Mouse (Mus musculus) embryonic facial prominence, embryonic 11.5 days (tissue): ENCODE measurements around the gene Mob1b. TPM values are rescaled to one million over a fixed set of nuclear protein-coding genes. Genes with fewer than 3 reads are reported as not detected.

ENCODE experiments used
- ATAC-seq: fragments of 200-750 bp; cut with Nextera tagmentation; replicated peaks from 2 replicates; pipeline ENCODE4 v1.8.0; 2017; ENCODE audit warnings: low read depth; ENCODE audit not compliant: insufficient number of reproducible peaks, low FRiP score, low TSS enrichment
- DNase-seq: peaks from one replicate; pipeline ENCODE4 v3.0.0-alpha.2; 2015; ENCODE audit warnings: low spot score
- H3K27ac ChIP-seq: fragments of 300-500 bp; sonication (generic); replicated peaks from 2 replicates; pipeline ENCODE4 v1.5.1; 2014; ENCODE audit warnings: mild to moderate bottlenecking, low read depth, low read length, control low read depth
- H3K27me3 ChIP-seq: fragments of 300-500 bp; sonication (generic); 2 replicates; pipeline ENCODE4 v1.6.1; 2014; ENCODE audit warnings: mild to moderate bottlenecking, low read length, moderate library complexity, mixed read lengths; ENCODE audit not compliant: control insufficient read depth, insufficient read depth
- H3K36me3 ChIP-seq: fragments of 300-500 bp; sonication (generic); replicated peaks from 2 replicates; pipeline ENCODE4 v1.6.1; 2014; ENCODE audit warnings: low read depth, mild to moderate bottlenecking, low read length, moderate library complexity, mixed read lengths; ENCODE audit not compliant: control insufficient read depth, insufficient read depth
- H3K4me1 ChIP-seq: fragments of 300-500 bp; sonication (generic); 2 replicates; pipeline ENCODE4 v1.6.1; 2014; ENCODE audit warnings: low read length, mixed read lengths; ENCODE audit not compliant: control insufficient read depth, insufficient read depth
- H3K4me2 ChIP-seq: fragments of 300-500 bp; sonication (generic); 2 replicates; pipeline ENCODE4 v1.6.1; 2014; ENCODE audit warnings: low read depth, mild to moderate bottlenecking, control low read depth, low read length, moderate library complexity
- H3K4me3 ChIP-seq: fragments of 300-500 bp; sonication (generic); 2 replicates; pipeline ENCODE4 v1.5.1; 2014; ENCODE audit warnings: low read depth, low read length, control low read depth
- H3K9ac ChIP-seq: fragments of 300-500 bp; sonication (generic); replicated peaks from 2 replicates; pipeline ENCODE4 v1.6.1; 2014; ENCODE audit warnings: mild to moderate bottlenecking, control low read depth, low read length
- H3K9me3 ChIP-seq: fragments of 300-500 bp; sonication (generic); replicated peaks from 2 replicates; pipeline ENCODE4 v1.6.1; 2016; ENCODE audit warnings: mild to moderate bottlenecking, low read length, inconsistent platforms, mixed read lengths; ENCODE audit not compliant: control insufficient read depth
- WGBS: fragments of 180-500 bp; shearing (Covaris S2); extraction: QIAGEN DNeasy Blood & Tissue Kit; methylation state at CpG from one replicate; pipeline ENCODE4 v1.1.7; 2014; 5-methylcytosine and 5-hydroxymethylcytosine counted together
- polyA plus RNA-seq: library from polyadenylated mRNA; unstranded; fragments of >200 nt; fragmentation: Nextera tagmentation; extraction: Ambion mirVana; gene quantifications from 2 replicates; pipeline ENCODE4 v1.2.1, GENCODE M21; 2014

The Mob1b gene
- polyA plus RNA-seq, 1 experiment from 2014 or later = 13.7 TPM

- Histone ChIP-seq H3K4me3 (peak overlapping the region; percentile 69), H3K9ac (no peak overlapping the region; the same call in 1 of the 2 replicates), H3K9me3 (no peaks in the 10 kb centered on the region), H3K4me1 (no peaks in the 10 kb centered on the region; the same call in 1 of the 2 replicates), H3K27ac (no peak overlapping the region), H3K36me3 (no peaks in the 10 kb centered on the region), H3K27me3 (no peaks in the 10 kb centered on the region), H3K4me2 (peak overlapping the region; percentile 32)
- WGBS = 66% methylated on average over 6 of the region's 6 CpGs
- DNase-seq = no peak
- no peak for ATAC-seq
Measured at GRCm38 (mm10) chr5:88766121-88766520, 45.5 kb downstream of the Mob1b start.

GRCm38 (mm10) chr5:88766863-88767262 is 46.2 kb downstream of the Mob1b start:
- Histone ChIP-seq H3K9ac (no peak overlapping the region), H3K27ac (no peak overlapping the region), H3K4me1 (no peaks in the 10 kb centered on the region; the same call in 1 of the 2 replicates), H3K27me3 (no peaks in the 10 kb centered on the region), H3K4me3 (no peak overlapping the region), H3K9me3 (no peaks in the 10 kb centered on the region), H3K4me2 (no peak overlapping the region), H3K36me3 (no peaks in the 10 kb centered on the region; the same call in 1 of the 2 replicates)
- no peak for ATAC-seq
- DNase-seq = no peak
- WGBS = 93% methylated on average over 5 of the region's 5 CpGs

GRCm38 (mm10) chr5:88768201-88768600 is 47.5 kb downstream of the Mob1b start:
- H3K4me3 ChIP-seq = no peak overlapping the region
- no peak for ATAC-seq
- H3K4me2 ChIP-seq = no peak overlapping the region
- H3K4me1 ChIP-seq = no peaks in the 10 kb centered on the region; the same call in 1 of the 2 replicates
- H3K9ac ChIP-seq = no peak overlapping the region
- DNase-seq = no peak
- H3K27ac ChIP-seq = no peak overlapping the region
- WGBS = 88% methylated on average over 6 of the region's 6 CpGs
- H3K36me3 ChIP-seq = no peaks in the 10 kb centered on the region; the same call in 1 of the 2 replicates
- no peaks in the 10 kb centered on the region for H3K9me3 ChIP-seq
- no peaks in the 10 kb centered on the region for H3K27me3 ChIP-seq

- Histone ChIP-seq H3K4me1 (no peaks in the 10 kb centered on the region), H3K9ac (no peak overlapping the region), H3K36me3 (peaks cover 2% of the 10 kb centered on the region; the same call in 1 of the 2 replicates), H3K9me3 (no peaks in the 10 kb centered on the region), H3K4me3 (no peak overlapping the region), H3K27me3 (no peaks in the 10 kb centered on the region), H3K27ac (no peak overlapping the region), H3K4me2 (no peak overlapping the region)
- 81% methylated on average over 7 of the region's 7 CpGs for WGBS
- ATAC-seq (no peak), DNase-seq (no peak)
Measured at GRCm38 (mm10) chr5:88782072-88782765, 61.6 kb downstream of the Mob1b start.

GRCm38 (mm10) chr5:88785059-88785458 is 64.4 kb downstream of the Mob1b start:
- 91% methylated on average over 1 of the region's 1 CpGs for WGBS
- H3K4me2 ChIP-seq = no peak overlapping the region
- no peak for DNase-seq
- peaks cover 2% of the 10 kb centered on the region; the same call in 1 of the 2 replicates for H3K36me3 ChIP-seq
- no peaks in the 10 kb centered on the region for H3K27me3 ChIP-seq
- no peaks in the 10 kb centered on the region for H3K4me1 ChIP-seq
- no peak overlapping the region for H3K4me3 ChIP-seq
- H3K9ac ChIP-seq = no peak overlapping the region
- H3K27ac ChIP-seq = no peak overlapping the region
- H3K9me3 ChIP-seq = no peaks in the 10 kb centered on the region
- ATAC-seq = no peak

GRCm38 (mm10) chr5:88790675-88791074 is 70.0 kb downstream of the Mob1b start:
- Histone ChIP-seq H3K9me3 (no peaks in the 10 kb centered on the region), H3K4me3 (no peak overlapping the region), H3K36me3 (no peaks in the 10 kb centered on the region), H3K27me3 (no peaks in the 10 kb centered on the region), H3K9ac (no peak overlapping the region), H3K4me2 (no peak overlapping the region), H3K4me1 (no peaks in the 10 kb centered on the region), H3K27ac (no peak overlapping the region)
- ATAC-seq = no peak
- no peak for DNase-seq
- WGBS = 48% methylated on average over 9 of the region's 9 CpGs

GRCm38 (mm10) chr5:88791256-88792245 is 70.9 kb downstream of the Mob1b start:
- H3K4me1 ChIP-seq = no peaks in the 10 kb centered on the region
- no peak overlapping the region for H3K4me3 ChIP-seq
- no peak for ATAC-seq
- H3K4me2 ChIP-seq = no peak overlapping the region
- no peaks in the 10 kb centered on the region for H3K27me3 ChIP-seq
- no peaks in the 10 kb centered on the region for H3K9me3 ChIP-seq
- no peak overlapping the region for H3K27ac ChIP-seq
- H3K36me3 ChIP-seq = no peaks in the 10 kb centered on the region
- WGBS = 36% methylated on average over 10 of the region's 10 CpGs
- no peak overlapping the region for H3K9ac ChIP-seq
- DNase-seq = peak; percentile 69

- H3K4me3 ChIP-seq = no peak overlapping the region
- DNase-seq (no peak), ATAC-seq (no peak)
- WGBS = 89% methylated on average over 3 of the region's 3 CpGs
- no peak overlapping the region for H3K4me2 ChIP-seq
- H3K36me3 ChIP-seq = no peaks in the 10 kb centered on the region
- no peaks in the 10 kb centered on the region for H3K27me3 ChIP-seq
- H3K4me1 ChIP-seq = no peaks in the 10 kb centered on the region
- H3K9ac ChIP-seq = no peak overlapping the region
- H3K9me3 ChIP-seq = no peaks in the 10 kb centered on the region
- no peak overlapping the region for H3K27ac ChIP-seq
Measured at GRCm38 (mm10) chr5:88793676-88794075, 73.0 kb downstream of the Mob1b start.
